Mouse (Mus musculus) intestine, embryonic 15.5 days (tissue): ENCODE measurements around the gene Stpg4. TPM values are rescaled to one million over a fixed set of nuclear protein-coding genes. Genes with fewer than 3 reads are reported as not detected.

ENCODE experiments used
- ATAC-seq: fragments of 200-750 bp; cut with Nextera tagmentation; 2 replicates; pipeline ENCODE4 v1.8.0; 2017; ENCODE audit warnings: moderate TSS enrichment, moderate library complexity
- H3K27ac ChIP-seq: fragments of 300-500 bp; sonication (generic); 2 replicates; pipeline ENCODE4 v1.5.1; 2015; ENCODE audit warnings: mild to moderate bottlenecking, inconsistent platforms
- H3K27me3 ChIP-seq: fragments of 300-500 bp; sonication (generic); replicated peaks from 2 replicates; pipeline ENCODE4 v1.6.1; 2015; ENCODE audit warnings: inconsistent platforms
- H3K36me3 ChIP-seq: fragments of 300-500 bp; sonication (generic); 2 replicates; pipeline ENCODE4 v1.6.1; 2015; ENCODE audit warnings: inconsistent platforms
- H3K4me1 ChIP-seq: fragments of 300-500 bp; sonication (generic); replicated peaks from 2 replicates; pipeline ENCODE4 v1.6.1; 2015; ENCODE audit warnings: inconsistent platforms
- H3K4me2 ChIP-seq: fragments of 300-500 bp; sonication (generic); replicated peaks from 2 replicates; pipeline ENCODE4 v1.6.1; 2015; ENCODE audit warnings: mild to moderate bottlenecking, inconsistent platforms
- H3K4me3 ChIP-seq: fragments of 300-500 bp; sonication (generic); replicated peaks from 2 replicates; pipeline ENCODE4 v1.5.1; 2015; ENCODE audit warnings: inconsistent platforms
- H3K9ac ChIP-seq: fragments of 300-500 bp; sonication (generic); 2 replicates; pipeline ENCODE4 v1.6.1; 2015; ENCODE audit warnings: inconsistent platforms
- H3K9me3 ChIP-seq: fragments of 300-500 bp; sonication (generic); 2 replicates; pipeline ENCODE4 v1.6.1; 2016; ENCODE audit warnings: inconsistent platforms
- WGBS: fragments of 180-500 bp; shearing (Covaris S2); methylation state at CpG from one replicate; pipeline ENCODE4 v1.1.7; 2015; 5-methylcytosine and 5-hydroxymethylcytosine counted together
- polyA plus RNA-seq: library from polyadenylated mRNA; unstranded; fragments of >200 nt; fragmentation: Nextera tagmentation; extraction: Ambion mirVana; gene quantifications from 2 replicates; pipeline ENCODE4 v1.2.1, GENCODE M21; 2015

Gene Stpg4
- polyA plus RNA-seq, 1 experiment from 2014 or later, result not detected

DNA sequence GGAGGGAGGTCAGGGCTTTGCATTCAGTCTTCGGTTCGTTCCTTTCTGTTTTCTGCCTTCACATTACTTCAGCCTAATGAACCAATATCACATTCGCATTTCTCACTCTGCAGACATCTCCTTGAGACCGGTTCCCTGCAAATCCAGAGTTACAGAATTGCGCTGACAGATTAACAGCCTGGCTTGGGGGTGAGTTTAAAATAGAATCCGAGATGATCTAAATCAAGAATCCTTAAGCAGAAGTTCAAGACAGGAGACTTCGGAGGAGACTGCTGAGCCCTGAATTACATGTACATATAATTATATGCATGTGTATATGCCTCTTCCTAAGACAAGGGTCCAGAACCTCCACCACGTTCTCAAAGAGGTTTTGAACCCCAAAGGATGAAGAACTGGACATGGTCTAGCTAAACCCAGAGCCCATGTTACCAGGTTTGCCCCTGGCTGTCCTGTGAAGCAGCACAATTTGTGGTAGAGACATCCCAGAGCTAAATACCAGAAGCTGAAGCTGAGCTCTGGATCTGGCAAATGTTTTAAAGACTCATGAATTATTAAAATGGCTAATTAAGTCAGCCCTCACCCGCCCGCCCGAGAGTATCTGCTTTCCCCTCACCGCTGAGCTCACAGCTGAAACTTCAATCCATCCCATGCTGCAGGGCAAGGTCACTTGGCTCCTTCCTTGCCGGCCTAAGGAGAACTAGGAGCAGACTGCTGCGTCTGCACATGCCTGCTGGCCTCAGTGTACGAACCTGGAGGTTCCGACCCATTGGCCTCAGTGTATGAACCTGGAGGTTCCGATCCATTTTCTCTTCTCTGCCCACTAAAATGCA is 33.3 kb upstream of the Stpg4 start:
- WGBS, result 43% methylated on average over 17 of the region's 17 CpGs
- peak overlapping the region; percentile 3; the same call in 1 of the 2 replicates for H3K4me3 ChIP-seq
- peak overlapping the region; percentile 23; the same call in 1 of the 2 replicates for H3K9ac ChIP-seq
- H3K27me3 ChIP-seq, result no peaks in the 10 kb centered on the region
- no peaks in the 10 kb centered on the region for H3K9me3 ChIP-seq
- peak overlapping the region; percentile 79 for H3K27ac ChIP-seq
- no peak for ATAC-seq
- H3K4me1 ChIP-seq, result peaks cover 28% of the 10 kb centered on the region
- H3K36me3 ChIP-seq, result no peaks in the 10 kb centered on the region
- H3K4me2 ChIP-seq, result peak overlapping the region; percentile 58

DNA sequence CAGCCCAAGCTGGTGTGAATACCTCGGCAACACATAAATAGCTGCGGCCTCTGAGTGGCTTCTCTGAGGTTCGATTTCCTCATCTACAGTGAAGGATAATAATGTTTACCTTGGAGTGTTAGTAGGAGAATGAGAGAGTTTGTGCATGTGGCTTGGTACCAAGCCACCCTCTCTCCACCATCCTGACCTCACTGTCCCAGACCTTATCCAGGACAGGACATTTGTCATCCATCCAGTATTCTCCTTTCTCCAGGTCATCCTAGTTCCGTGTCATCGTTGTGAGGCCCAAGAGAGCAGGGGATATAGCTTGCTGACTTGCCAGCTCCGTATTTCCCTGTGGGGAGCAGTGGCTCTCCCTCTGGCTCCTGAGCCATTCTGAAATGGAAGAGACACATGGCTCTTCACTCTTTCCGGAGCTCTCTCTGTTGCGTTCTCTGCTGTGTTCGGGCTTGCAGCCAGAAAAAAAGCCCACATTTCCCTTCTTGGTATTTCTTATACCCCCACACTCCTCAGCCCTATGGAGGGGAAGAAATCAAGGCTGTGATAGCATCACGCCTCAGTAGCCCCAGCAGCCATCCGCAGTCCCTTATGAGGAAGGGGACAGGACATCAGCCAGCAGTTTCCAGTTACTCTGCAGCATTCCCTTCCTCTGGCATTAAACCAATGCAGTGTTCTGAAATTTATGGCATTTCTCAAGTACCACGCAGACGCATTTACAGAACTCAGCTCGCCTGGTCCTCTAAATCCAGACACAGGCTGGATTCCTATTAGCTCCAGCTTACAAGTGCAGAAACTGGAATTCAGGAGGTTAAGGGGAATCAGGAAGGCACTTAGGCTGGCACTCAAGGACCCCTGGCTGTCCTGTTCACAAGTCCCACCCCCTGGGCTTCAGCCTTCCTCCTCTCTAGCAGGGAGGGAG is 32.5 kb upstream of the Stpg4 start:
- WGBS, result 20% methylated on average over 14 of the region's 14 CpGs
- Histone ChIP-seq H3K9me3 (no peaks in the 10 kb centered on the region), H3K36me3 (no peaks in the 10 kb centered on the region), H3K4me2 (peak overlapping the region; percentile 58), H3K27me3 (no peaks in the 10 kb centered on the region), H3K9ac (peak overlapping the region; percentile 23; the same call in 1 of the 2 replicates), H3K27ac (peak overlapping the region; percentile 79), H3K4me1 (peaks cover 28% of the 10 kb centered on the region), H3K4me3 (peak overlapping the region; percentile 3; the same call in 1 of the 2 replicates)
- ATAC-seq, result peak; percentile 58

DNA sequence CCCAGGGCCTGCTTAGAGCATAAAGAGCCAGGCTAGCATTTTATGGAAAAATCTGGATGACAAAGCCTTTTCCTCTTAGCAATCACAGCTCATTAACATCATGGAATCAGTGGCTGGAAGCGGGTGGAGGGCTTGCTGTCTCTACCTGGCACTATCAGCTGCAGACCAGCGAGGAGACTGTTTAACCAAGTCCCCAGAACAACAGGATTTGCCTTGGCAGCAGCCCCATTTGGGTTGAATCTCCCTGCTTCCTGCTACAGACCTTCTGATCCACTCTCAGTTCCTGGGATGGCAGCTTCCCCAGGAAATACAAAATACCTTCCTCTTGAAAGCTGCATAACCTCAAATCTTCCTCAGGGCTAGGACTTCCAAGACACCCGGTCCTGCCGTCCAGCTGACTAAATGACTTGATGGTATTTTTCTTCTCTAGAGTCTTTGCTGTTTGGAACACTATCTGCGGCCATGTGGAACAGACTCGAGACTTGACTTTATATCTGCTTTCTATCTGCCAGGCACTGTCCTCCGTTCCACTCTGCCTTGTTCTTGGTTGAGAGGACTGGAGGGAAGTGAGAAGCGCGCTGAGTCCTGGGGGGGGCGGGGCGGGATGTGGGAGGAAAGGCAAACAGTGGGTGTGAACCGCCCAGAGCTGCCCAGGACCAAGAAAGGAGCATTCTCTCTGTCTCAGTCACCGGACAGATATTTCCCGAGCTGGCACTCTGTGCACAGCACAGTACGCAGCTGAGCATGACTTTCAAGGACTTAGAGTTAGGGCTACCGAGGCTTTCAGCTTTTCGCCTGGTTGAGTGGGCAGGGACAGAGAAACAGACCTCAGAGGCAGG is 31.6 kb upstream of the Stpg4 start:
- Histone ChIP-seq H3K4me2 (peak overlapping the region; percentile 58), H3K27me3 (no peaks in the 10 kb centered on the region), H3K4me1 (peaks cover 28% of the 10 kb centered on the region), H3K9me3 (no peaks in the 10 kb centered on the region), H3K9ac (peak overlapping the region; percentile 11; the same call in 1 of the 2 replicates), H3K27ac (peak overlapping the region; percentile 79), H3K36me3 (no peaks in the 10 kb centered on the region), H3K4me3 (no peak overlapping the region; the same call in 1 of the 2 replicates)
- ATAC-seq, result peak; percentile 78
- 8% methylated on average over 13 of the region's 17 CpGs for WGBS

DNA sequence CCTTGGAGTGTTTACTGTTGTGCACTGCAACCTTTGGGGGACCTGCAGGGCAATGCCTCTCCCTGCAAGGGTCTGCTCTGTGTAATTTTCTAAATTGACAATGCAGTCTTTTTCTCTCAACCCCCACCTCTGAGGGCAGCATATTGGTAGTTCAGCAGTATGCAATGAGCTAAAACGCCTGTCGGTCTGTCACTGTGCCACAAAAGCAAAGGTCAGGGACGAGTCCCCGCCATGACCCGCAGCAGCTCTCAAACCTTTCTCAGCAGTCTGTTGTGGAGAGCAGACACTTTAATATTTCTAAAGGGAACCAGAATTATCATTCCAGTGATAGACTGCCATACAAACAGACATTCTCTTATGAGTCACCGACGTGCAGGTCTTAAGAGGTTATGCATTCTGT is 30.4 kb upstream of the Stpg4 start:
- Histone ChIP-seq H3K4me3 (no peak overlapping the region), H3K4me2 (no peak overlapping the region), H3K27me3 (no peaks in the 10 kb centered on the region), H3K27ac (no peak overlapping the region), H3K9ac (no peak overlapping the region), H3K4me1 (peaks cover 28% of the 10 kb centered on the region), H3K36me3 (no peaks in the 10 kb centered on the region), H3K9me3 (no peaks in the 10 kb centered on the region)
- WGBS, result 47% methylated on average over 7 of the region's 7 CpGs
- ATAC-seq, result no peak

DNA sequence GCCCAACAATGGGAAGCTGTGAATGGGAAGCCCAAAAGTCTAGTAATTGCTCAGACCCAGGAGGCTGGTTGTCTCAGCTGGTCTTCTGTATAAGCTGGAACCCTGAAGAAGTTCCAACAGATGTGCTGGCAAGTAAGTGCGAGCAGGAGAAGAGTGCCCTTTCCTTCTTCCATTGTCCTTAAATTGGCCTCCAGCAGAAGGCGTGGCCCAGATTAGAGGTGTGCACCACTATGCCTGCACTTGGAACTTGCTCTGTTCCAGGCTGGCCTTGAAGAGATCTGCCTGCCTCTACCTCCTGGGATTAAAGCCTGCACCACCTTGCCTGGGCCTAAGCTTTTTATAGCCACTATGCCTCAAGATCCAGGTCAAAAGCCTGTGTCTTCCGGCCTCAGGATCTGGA is 26.6 kb upstream of the Stpg4 start:
- Histone ChIP-seq H3K27ac (no peak overlapping the region), H3K4me1 (peaks cover 12% of the 10 kb centered on the region), H3K27me3 (no peaks in the 10 kb centered on the region), H3K9ac (no peak overlapping the region), H3K9me3 (no peaks in the 10 kb centered on the region), H3K4me3 (no peak overlapping the region), H3K36me3 (no peaks in the 10 kb centered on the region), H3K4me2 (no peak overlapping the region)
- WGBS, result 89% methylated on average over 3 of the region's 3 CpGs
- ATAC-seq, result no peak

DNA sequence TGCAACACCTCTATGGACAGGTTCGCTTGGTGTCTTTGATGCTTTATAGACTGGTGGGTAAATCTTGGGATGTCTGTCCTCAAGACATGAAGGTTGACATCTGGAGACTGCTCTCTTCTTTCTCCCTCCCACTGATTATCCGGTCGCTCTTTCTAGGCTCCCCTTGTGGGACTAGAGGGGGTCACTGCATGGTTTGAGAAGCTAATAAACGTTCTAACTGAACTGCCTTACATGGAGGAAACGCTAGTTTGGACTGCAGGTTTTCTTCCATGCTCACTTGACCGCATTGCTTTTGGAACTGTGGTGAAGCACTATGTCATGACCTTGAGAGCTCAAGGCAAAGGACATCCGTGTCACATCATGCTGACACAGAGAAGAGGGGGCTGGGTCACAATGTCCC is 25.8 kb upstream of the Stpg4 start:
- WGBS, result 84% methylated on average over 7 of the region's 7 CpGs

DNA sequence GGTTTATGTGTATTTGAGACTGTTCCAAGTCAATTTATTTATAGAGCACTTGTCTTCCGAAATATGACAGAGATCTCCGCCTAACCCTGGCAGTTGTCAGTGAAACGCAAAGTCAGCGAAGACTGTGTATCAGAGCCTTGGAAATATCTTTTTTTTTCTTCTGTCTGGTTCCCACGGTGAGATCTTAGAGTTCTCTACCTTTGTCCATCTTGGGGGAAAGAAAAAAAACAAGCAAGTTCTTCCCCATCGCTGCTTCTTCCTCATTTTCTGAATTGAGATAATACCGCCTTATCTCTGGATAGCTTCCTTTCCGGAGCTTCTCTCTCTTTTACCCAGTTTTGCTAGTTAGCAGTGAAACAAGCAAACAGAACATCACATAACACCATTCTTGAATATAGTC is 21.3 kb upstream of the Stpg4 start:
- no peak overlapping the region for H3K4me2 ChIP-seq
- no peak overlapping the region for H3K4me3 ChIP-seq
- H3K36me3 ChIP-seq, result no peaks in the 10 kb centered on the region
- WGBS, result 85% methylated on average over 8 of the region's 8 CpGs
- no peak overlapping the region for H3K27ac ChIP-seq
- H3K9ac ChIP-seq, result no peak overlapping the region
- no peaks in the 10 kb centered on the region for H3K27me3 ChIP-seq
- no peaks in the 10 kb centered on the region for H3K9me3 ChIP-seq
- peaks cover 8% of the 10 kb centered on the region for H3K4me1 ChIP-seq
- no peak for ATAC-seq

More for the DNA sequence above, 25.8 kb upstream of the Stpg4 start:
- no peaks in the 10 kb centered on the region for H3K9me3 ChIP-seq
- no peak overlapping the region for H3K4me2 ChIP-seq
- no peaks in the 10 kb centered on the region for H3K36me3 ChIP-seq
- no peak overlapping the region for H3K27ac ChIP-seq
- peaks cover 7% of the 10 kb centered on the region; the same call in 1 of the 2 replicates for H3K4me1 ChIP-seq
- no peak overlapping the region for H3K4me3 ChIP-seq
- no peak overlapping the region for H3K9ac ChIP-seq
- H3K27me3 ChIP-seq, result no peaks in the 10 kb centered on the region
- no peak for ATAC-seq

DNA sequence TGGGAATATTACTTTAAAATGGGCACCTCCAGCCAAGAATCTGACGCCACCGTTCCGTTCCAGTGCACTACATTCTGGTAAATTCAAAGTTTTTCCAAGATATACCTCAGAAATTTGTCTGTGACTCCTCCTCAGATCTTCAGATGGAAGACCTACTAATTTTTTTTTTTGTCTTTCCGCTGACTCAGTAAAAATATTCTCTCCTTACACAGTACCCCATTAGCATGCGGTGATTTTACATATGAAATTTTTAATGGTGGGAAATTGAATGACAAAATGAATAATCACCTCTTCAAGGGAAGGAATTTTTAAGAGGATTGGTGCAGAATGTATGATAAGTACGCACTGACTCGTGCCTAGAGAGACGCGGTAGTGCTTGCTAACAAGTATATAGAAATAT is 20.8 kb upstream of the Stpg4 start:
- no peaks in the 10 kb centered on the region for H3K36me3 ChIP-seq
- no peak overlapping the region for H3K4me2 ChIP-seq
- H3K4me3 ChIP-seq, result no peak overlapping the region
- H3K4me1 ChIP-seq, result peaks cover 8% of the 10 kb centered on the region
- no peak overlapping the region for H3K9ac ChIP-seq
- no peaks in the 10 kb centered on the region for H3K27me3 ChIP-seq
- H3K27ac ChIP-seq, result no peak overlapping the region
- WGBS, result 91% methylated on average over 9 of the region's 9 CpGs
- H3K9me3 ChIP-seq, result no peaks in the 10 kb centered on the region
- no peak for ATAC-seq

DNA sequence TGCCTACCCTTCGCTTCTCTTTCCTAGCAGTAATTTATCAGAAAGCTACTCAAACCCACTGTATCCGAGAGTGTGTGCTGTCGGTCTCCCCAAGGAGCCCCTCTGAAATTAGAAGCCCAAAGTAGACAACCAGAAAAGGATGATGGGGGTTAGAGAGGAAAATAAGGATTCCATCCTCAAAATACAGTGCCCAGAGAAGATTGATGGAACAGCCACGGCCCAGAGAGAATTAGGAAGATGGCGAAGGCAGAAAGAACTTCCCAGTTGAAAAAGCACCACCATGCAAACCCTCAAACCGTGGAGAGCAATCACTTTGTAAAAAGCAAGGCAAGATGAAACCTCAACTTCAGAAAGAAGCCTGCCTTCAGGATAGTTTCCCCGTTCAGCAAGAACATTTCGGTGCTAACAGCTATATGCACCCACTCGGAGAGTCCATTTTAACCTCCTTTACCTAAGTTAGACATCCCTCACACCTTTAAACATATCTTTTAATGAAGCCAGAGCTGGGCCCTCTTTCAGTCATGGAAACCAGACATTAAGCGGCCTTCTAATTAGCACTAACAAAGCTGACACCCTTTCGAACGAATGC is 20.2 kb upstream of the Stpg4 start:
- Histone ChIP-seq H3K4me1 (peaks cover 10% of the 10 kb centered on the region), H3K9me3 (no peaks in the 10 kb centered on the region), H3K4me2 (peak overlapping the region; percentile 70), H3K36me3 (no peaks in the 10 kb centered on the region), H3K27ac (peak overlapping the region; percentile 91), H3K27me3 (no peaks in the 10 kb centered on the region), H3K4me3 (peak overlapping the region; percentile 97), H3K9ac (peak overlapping the region; percentile 98)
- ATAC-seq, result no peak
- 56% methylated on average over 12 of the region's 12 CpGs for WGBS

DNA sequence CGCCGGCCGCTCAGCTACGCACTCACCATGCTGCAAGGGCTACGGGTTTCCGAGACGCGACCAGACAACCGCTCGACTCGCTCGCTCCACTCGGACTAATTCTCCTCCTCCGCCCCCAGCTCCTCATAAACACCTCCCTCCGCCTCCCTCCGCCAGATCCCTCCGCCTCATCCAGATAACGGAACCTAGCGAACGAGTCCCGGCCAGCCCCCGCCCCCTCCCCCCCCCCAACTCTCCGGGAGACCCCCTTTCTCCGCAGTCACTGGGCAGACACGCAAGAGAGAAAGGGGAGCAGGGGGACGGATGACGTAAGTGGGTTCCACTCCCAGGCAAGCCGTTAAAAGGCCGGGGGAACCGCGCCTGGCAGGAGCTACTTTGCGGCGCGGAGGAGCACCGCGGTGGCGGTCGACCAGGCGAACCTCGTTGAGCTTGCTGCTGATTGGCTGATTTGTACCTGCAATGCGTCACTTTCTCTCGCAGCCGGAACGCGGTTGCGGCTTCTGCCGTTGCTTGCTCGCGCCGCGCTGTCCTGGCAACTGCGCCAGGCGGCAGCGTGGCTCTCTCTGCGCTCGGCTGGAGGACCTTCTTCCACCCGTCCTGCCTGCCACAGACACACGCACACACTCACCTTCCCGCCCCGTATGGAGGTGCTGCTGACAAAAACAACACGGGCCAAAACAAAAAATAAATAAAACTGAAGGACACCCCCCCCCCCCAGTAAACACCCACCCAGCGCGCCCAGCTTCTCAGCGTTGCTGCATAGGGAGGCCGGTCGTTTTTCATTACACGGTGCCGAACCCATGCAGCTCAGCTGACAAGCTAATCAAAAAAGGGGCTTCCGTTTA is 19.4 kb upstream of the Stpg4 start, which contains the start of gene Calm2:
Calm2 (minus strand) TSS at position 169 of the 845 bp plus-strand sequence.
- H3K4me2 ChIP-seq, result peak within 1 kb of the TSS; percentile 70
- peaks cover 10% of the 10 kb centered on the region for H3K4me1 ChIP-seq
- H3K4me3 ChIP-seq, result peak within 1 kb of the TSS; percentile 97
- H3K36me3 ChIP-seq, result no peaks in the 10 kb centered on the region
- H3K9me3 ChIP-seq, result no peaks in the 10 kb centered on the region
- H3K27me3 ChIP-seq, result no peaks in the 10 kb centered on the region
- peak within 1 kb of the TSS; percentile 92 for H3K27ac ChIP-seq
- WGBS, result under 1% methylated on average over 68 of the region's 69 CpGs
- peak within 1 kb of the TSS; percentile 98 for H3K9ac ChIP-seq
- peak; percentile 94 for ATAC-seq
